Mouse (Mus musculus): ENCODE measurements around the gene Hdhd5.

DNA sequence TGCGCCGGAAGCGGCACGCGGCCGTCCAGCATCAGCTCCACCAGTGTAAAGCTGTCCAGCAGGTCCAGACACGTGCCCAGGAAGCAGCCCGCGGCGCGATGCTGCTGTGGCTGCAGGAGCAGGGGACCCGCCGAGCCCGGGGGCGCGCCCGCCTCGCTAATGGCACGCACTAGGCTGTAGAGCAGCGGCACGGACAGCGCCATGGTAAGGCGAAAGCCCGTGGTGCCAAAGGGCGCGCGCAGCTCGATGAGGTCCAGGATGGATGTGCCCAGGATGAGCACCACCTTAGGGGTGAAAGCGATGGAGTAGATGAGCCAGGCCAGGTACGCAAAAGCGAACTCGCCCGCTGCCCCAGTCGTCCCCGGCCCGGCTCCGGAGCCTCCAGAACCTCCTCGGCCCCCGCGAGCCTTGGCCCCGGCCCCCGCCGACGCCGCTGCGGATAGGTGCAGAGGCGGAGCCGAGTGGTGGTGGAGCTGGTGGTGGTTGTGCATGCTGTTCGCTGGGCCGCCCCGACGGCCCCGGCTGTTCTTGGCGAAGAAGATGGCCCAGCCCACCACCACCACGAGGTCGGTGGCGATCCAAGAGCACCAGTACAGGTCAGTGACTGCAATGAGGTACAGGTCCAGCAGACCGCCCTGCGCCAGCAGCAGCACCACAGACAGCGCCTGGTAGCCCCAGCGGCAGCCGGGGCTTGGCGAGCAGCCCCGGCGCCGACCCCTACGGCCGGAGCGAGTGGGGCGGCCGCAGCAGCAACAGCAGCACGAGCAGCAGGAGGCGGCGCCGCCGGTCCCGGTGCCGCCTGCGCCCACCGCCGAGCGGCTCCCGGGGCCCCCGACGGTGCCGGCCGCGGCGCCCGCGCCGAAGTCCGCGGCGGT lies 38.4 kb downstream of the Hdhd5 start:
- TF ChIP-seq CTCF (IDR thresholded peaks at IDR 0.05; ENCODE audit: control insufficient read depth, insufficient read depth, insufficient read length) (no peak), USF1 (IDR thresholded peaks at IDR 0.05; ENCODE audit: low read depth) (no peak), MYOD1 (IDR thresholded peaks at IDR 0.05; ENCODE audit: control insufficient read depth, insufficient read length, low read depth) (no peak), MAX (IDR thresholded peaks at IDR 0.05) (no peak), CEBPB (IDR thresholded peaks at IDR 0.05; ENCODE audit: low read depth) (no peak), MYOG (IDR thresholded peaks at IDR 0.05; ENCODE audit: control insufficient read depth, extremely low read depth, insufficient read length) (no peak)

All from C2C12 (cell line).